Mouse (Mus musculus): ENCODE measurements around the gene Acr.

Gene Acr

GRCm38 (mm10) chr15:89568114-89568513, at the start of gene Acr:
Gene Acr (plus strand): TSS chr15:89568326.
- TF ChIP-seq GATA4 (IDR thresholded peaks at IDR 0.05; ENCODE audit: insufficient replicate concordance, low read length): no peak

GRCm38 (mm10) chr15:89521951-89522350, 46.2 kb upstream of the Acr start:
- TF ChIP-seq GATA4 (IDR thresholded peaks at IDR 0.05; ENCODE audit: insufficient replicate concordance, low read length): no peak

DNA sequence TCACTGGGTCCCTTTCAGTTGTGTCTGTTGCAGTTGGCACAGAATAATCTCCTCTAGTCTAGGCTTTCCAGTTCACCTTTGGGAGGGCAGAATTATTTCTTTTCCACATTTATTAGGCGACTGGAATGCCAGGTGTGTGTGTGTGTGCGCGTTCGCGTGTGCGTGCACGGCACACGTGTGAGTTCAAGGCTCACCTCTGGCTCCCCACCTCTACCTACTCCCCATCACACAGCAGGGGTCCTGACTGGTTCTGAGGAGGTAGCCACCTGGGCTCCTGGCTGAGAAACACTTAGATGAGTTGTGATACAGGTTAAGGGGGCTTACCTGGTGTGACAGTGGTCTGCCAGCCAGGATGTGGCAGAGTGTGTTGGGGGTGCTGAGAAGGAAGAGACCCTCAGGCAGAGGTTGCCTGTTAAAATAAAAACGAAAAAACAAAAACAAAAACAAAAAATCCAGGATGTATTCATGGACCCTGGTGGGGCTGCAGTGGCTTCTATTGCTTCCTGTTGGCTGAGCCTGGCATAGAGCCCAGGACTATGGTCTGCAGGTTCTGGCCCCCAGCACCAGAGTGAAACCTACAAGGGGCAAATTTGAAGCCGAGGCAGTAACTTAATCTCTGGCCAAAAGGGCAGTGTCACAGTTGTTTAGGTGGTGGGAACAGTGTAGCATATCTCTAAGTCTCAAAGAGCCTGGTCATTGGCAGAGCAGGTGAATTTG, 45.4 kb upstream of the Acr start:
- no peak for TF ChIP-seq GATA4 (IDR thresholded peaks at IDR 0.05; ENCODE audit: insufficient replicate concordance, low read length)

DNA sequence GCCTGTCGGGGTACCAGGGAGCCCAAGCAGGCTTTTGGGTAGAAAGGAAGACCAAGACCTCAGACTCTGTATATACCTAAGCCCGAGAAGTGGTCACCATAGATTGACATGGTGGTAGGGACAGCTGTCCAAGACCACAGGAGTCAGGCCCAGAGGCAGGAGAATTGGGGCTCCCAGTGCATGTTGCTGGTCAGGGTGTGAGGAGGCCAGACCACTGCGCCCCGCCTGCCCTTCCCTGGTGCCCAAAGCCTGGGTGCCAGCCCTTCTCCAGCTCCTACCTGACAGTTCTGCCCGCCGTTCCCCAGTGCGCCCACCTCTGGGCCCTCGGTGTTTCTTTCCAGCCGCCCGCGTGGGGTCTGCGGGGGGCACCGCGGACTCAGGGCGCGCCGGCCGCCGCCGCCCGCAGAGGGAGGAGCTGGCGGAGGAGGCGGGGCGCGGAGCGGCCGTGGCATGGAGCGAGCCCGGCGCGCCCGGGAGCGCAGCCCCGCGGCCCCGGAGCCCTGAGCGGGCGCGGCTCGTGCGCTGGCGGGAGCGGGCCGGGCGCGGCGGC, 44.8 kb upstream of the Acr start:
- no peak for TF ChIP-seq GATA4 (IDR thresholded peaks at IDR 0.05; ENCODE audit: insufficient replicate concordance, low read length)

DNA sequence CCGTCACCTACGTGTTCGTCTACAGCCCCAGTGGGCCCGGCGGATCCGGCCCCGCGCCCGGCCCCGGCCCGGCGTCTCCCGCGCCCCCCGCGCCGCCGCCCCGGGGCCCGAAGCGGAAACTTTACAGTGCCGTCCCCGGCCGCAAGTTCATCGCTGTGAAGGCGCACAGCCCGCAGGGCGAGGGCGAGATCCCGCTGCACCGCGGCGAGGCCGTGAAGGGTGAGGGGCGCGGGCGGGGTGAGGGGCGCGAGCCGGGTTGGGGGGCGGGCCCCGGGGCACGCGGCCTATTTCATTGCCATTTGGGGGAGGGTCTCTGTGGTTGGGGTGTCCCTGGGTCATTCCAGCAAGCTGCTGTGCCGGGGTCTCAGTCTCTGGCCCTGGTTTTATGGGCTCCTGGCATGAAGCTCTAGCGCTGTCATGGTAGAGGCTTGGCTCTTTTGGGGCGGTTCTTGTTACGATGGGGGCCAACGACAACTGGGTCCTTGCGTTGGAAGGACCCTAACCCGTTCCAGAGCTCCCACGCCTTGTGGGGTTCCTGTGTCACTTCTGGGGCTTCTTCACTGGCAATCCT, 44.0 kb upstream of the Acr start:
- no peak for TF ChIP-seq GATA4 (IDR thresholded peaks at IDR 0.05; ENCODE audit: insufficient replicate concordance, low read length)

GRCm38 (mm10) chr15:89524611-89525415, 43.3 kb upstream of the Acr start:
- no peak for TF ChIP-seq GATA4 (IDR thresholded peaks at IDR 0.05; ENCODE audit: insufficient replicate concordance, low read length)

- no peak for TF ChIP-seq GATA4 (IDR thresholded peaks at IDR 0.05; ENCODE audit: insufficient replicate concordance, low read length)
Observed at GRCm38 (mm10) chr15:89525464-89525863, 42.7 kb upstream of the Acr start.

- no peak for TF ChIP-seq GATA4 (IDR thresholded peaks at IDR 0.05; ENCODE audit: insufficient replicate concordance, low read length)
Observed at GRCm38 (mm10) chr15:89525896-89526295, 42.2 kb upstream of the Acr start.

- no peak for TF ChIP-seq GATA4 (IDR thresholded peaks at IDR 0.05; ENCODE audit: insufficient replicate concordance, low read length)
Observed at GRCm38 (mm10) chr15:89526776-89527325, 41.3 kb upstream of the Acr start.

GRCm38 (mm10) chr15:89527466-89527865, 40.7 kb upstream of the Acr start:
- no peak for TF ChIP-seq GATA4 (IDR thresholded peaks at IDR 0.05; ENCODE audit: insufficient replicate concordance, low read length)

- no peak for TF ChIP-seq GATA4 (IDR thresholded peaks at IDR 0.05; ENCODE audit: insufficient replicate concordance, low read length)
Observed at GRCm38 (mm10) chr15:89528201-89528850, 39.8 kb upstream of the Acr start.

GRCm38 (mm10) chr15:89528923-89529322, 39.2 kb upstream of the Acr start:
- no peak for TF ChIP-seq GATA4 (IDR thresholded peaks at IDR 0.05; ENCODE audit: insufficient replicate concordance, low read length)

GRCm38 (mm10) chr15:89530336-89530735, 37.8 kb upstream of the Acr start:
- TF ChIP-seq GATA4 (IDR thresholded peaks at IDR 0.05; ENCODE audit: insufficient replicate concordance, low read length): no peak

- TF ChIP-seq GATA4 (IDR thresholded peaks at IDR 0.05; ENCODE audit: insufficient replicate concordance, low read length): no peak
Observed at GRCm38 (mm10) chr15:89531399-89531798, 36.7 kb upstream of the Acr start.
